Mouse (Mus musculus) kidney, adult 2 months (tissue): ENCODE results near the gene Rsg1.

Experiments
- CTCF ChIP-seq: fragments of 200-500 bp; conservative IDR thresholded peaks from 2 replicates; pipeline ENCODE4 v1.5.1; 2011; ENCODE audit warnings: low read depth, mild to moderate bottlenecking, control low read depth, low read length, moderate library complexity, mixed read lengths; ENCODE audit not compliant: insufficient read depth, insufficient read length
- POLR2A ChIP-seq: fragments of 200-500 bp; IDR thresholded peaks from one replicate; pipeline ENCODE4 v1.6.1; 2011; ENCODE audit warnings: low read depth, low read length, control low read depth

DNA sequence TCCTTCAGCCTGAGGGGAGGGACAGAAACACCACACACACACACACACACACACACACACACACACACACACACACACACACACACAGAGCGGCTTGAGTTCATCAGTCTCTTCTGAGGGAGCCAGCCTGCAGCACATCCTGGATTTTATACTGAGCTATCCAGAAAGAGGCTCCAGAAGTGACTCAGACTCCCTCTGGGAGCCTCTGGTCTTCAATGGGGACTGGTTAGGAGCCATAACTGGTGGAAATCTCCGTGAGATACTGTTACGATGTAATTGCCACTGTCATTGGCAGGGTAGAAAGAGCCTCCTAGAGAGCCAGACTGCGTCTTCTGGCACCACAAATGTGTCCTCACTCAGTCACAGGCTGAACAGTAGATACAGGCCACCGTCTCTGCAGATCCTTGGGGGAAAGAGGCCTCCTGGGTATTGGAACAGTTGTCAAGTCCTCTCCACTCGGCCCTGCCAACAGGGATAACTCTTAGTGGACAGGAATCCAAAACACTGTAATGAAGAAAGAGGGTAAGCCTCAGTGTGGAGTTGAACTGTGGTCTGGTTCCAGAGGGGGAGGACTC, 21.9 kb downstream of the Rsg1 start:
- no peak for TF ChIP-seq CTCF
- TF ChIP-seq POLR2A, result no peak
